Comparison of ENCODE assay signal across 8 mouse cellular contexts in genomic region chr17:24207768-24208640, GRCm38 (mm10). TPM values are rescaled to one million over a fixed set of nuclear protein-coding genes. Genes with fewer than 3 reads are reported as not detected.
DNase-seq lines count a peak whose midpoint lies in the region; ATAC-seq and TF ChIP-seq lines count a peak whose summit lies in the region.

No protein-coding gene starts in this region.

- peaks cover 46% of the 10 kb centered on the region for H3K4me1 ChIP-seq in liver, adult 2 months (ENCODE audit: control insufficient read depth, insufficient read depth, low read length)
- H3K4me1 ChIP-seq in forebrain, embryonic 13.5 days: peaks cover 85% of the 10 kb centered on the region
- peaks cover 20% of the 10 kb centered on the region for H3K4me1 ChIP-seq in intestine, postnatal 0 days (replicated peaks; ENCODE audit: control insufficient read depth, insufficient read depth, low read length)
- peaks cover 91% of the 10 kb centered on the region for H3K4me1 ChIP-seq in neural tube, embryonic 13.5 days (replicated peaks)

- H3K4me2 ChIP-seq in forebrain, embryonic 13.5 days: peak overlapping the region; percentile 94
- peak overlapping the region; percentile 67 for H3K4me2 ChIP-seq in intestine, postnatal 0 days (replicated peaks; ENCODE audit: low read depth)
- peak overlapping the region; percentile 95 for H3K4me2 ChIP-seq in neural tube, embryonic 13.5 days

- no peaks in the 10 kb centered on the region for H3K36me3 ChIP-seq in liver, adult 2 months (ENCODE audit: control insufficient read depth, insufficient read depth, low read length)
- no peaks in the 10 kb centered on the region for H3K36me3 ChIP-seq in forebrain, embryonic 13.5 days (ENCODE audit: poor library complexity, severe bottlenecking)
- H3K36me3 ChIP-seq in intestine, postnatal 0 days (ENCODE audit: control insufficient read depth, insufficient read depth): no peaks in the 10 kb centered on the region; the same call in 1 of the 2 replicates
- no peaks in the 10 kb centered on the region for H3K36me3 ChIP-seq in neural tube, embryonic 13.5 days

- no peak for ATAC-seq in forebrain, embryonic 13.5 days
- ATAC-seq in intestine, postnatal 0 days: no peak
- no peak for ATAC-seq in neural tube, embryonic 13.5 days (ENCODE audit: low read depth)
- ATAC-seq in inflammation-experienced regulatory T-cells, adult 6 months: no peak

- 86% methylated on average over 34 of the region's 34 CpGs for WGBS in liver, adult 2 months
- 57% methylated on average over 34 of the region's 34 CpGs for WGBS in forebrain, embryonic 13.5 days
- 70% methylated on average over 34 of the region's 34 CpGs for WGBS in intestine, postnatal 0 days
- 42% methylated on average over 34 of the region's 34 CpGs for WGBS in neural tube, embryonic 13.5 days

- intact Hi-C loops in left cerebral cortex, postnatal 36 days (cut with DNase I): loop anchor here (2.0 to 5.0 kb wide), 2 partner anchors 39 to 144 kb away; partner anchors contain the start of genes Abca17, Abca3 and Atp6v0c

- peak overlapping the region; percentile 70; the same call in 1 of the 2 replicates for H3K4me3 ChIP-seq in liver, adult 2 months (ENCODE audit: insufficient read depth, low read depth, low read length)
- H3K4me3 ChIP-seq in forebrain, embryonic 13.5 days: peak overlapping the region; percentile 51
- no peak overlapping the region; the same call in 1 of the 2 replicates for H3K4me3 ChIP-seq in intestine, postnatal 0 days (ENCODE audit: low read depth, low read length)
- H3K4me3 ChIP-seq in neural tube, embryonic 13.5 days: peak overlapping the region; percentile 75

- no peaks in the 10 kb centered on the region for H3K27me3 ChIP-seq in liver, adult 2 months (ENCODE audit: control insufficient read depth, insufficient read depth, low read length)
- H3K27me3 ChIP-seq in forebrain, embryonic 13.5 days: peaks cover 33% of the 10 kb centered on the region
- H3K27me3 ChIP-seq in intestine, postnatal 0 days (replicated peaks; ENCODE audit: control insufficient read depth, insufficient read depth, low read length): peaks cover 14% of the 10 kb centered on the region; the same call in 1 of the 2 replicates
- peaks cover 25% of the 10 kb centered on the region for H3K27me3 ChIP-seq in neural tube, embryonic 13.5 days

- 0 out of 2 replicates have a peak, but pooled peaks have one; percentile 0 for TF ChIP-seq POLR2A in liver, adult 2 months (IDR thresholded peaks at IDR 0.05; ENCODE audit: extremely low read depth, insufficient read depth, low read length)

- H3K79me2 ChIP-seq in liver, adult 2 months (ENCODE audit: control insufficient read depth, insufficient read depth, low read length): peaks cover 16% of the 10 kb centered on the region; the same call in 1 of the 2 replicates

- H3K9ac ChIP-seq in liver, adult 2 months (ENCODE audit: low read depth, low read length): peak overlapping the region; percentile 83
- peak overlapping the region; percentile 82; the same call in 1 of the 2 replicates for H3K9ac ChIP-seq in forebrain, embryonic 13.5 days
- H3K9ac ChIP-seq in intestine, postnatal 0 days (ENCODE audit: low read depth, low read length): no peak overlapping the region
- peak overlapping the region; percentile 87 for H3K9ac ChIP-seq in neural tube, embryonic 13.5 days

- H3K27ac ChIP-seq in liver, adult 2 months (replicated peaks; ENCODE audit: insufficient read depth, low read depth, low read length): peak overlapping the region; percentile 90
- no peak overlapping the region for H3K27ac ChIP-seq in forebrain, embryonic 13.5 days
- H3K27ac ChIP-seq in intestine, postnatal 0 days (ENCODE audit: low read depth, low read length): no peak overlapping the region
- H3K27ac ChIP-seq in neural tube, embryonic 13.5 days (replicated peaks): peak overlapping the region; percentile 89

- H3K9me3 ChIP-seq in forebrain, embryonic 13.5 days (replicated peaks): no peaks in the 10 kb centered on the region
- H3K9me3 ChIP-seq in intestine, postnatal 0 days (ENCODE audit: control insufficient read depth): no peaks in the 10 kb centered on the region
- H3K9me3 ChIP-seq in neural tube, embryonic 13.5 days: no peaks in the 10 kb centered on the region

- no peak for TF ChIP-seq CTCF in liver, adult 2 months (IDR thresholded peaks at IDR 0.05; ENCODE audit: low read depth, low read length)
- TF ChIP-seq CTCF in intestine, postnatal 0 days (IDR thresholded peaks at IDR 0.05; ENCODE audit: low read depth): no peak

- DNase-seq in liver, adult 2 months (ENCODE audit: extremely low read depth, low read depth, low spot score): no peak
- no peak for DNase-seq in liver
- no peak for DNase-seq in ovary, postnatal 36 days (ENCODE audit: low spot score)
- DNase-seq in left cerebral cortex, postnatal 36 days (ENCODE audit: low spot score in 2 of 2): no peak

RNA-seq across cellular contexts. Expression of gene Ntn3, which starts 1.3 kb away (rescaled TPM):
- 2.3 and 2.8 TPM in 2 replicates for total RNA-seq in liver, adult 2 months (2014; rRNA removed)
- 7.4 and 7.8 TPM in 2 replicates for polyA plus RNA-seq in liver, adult 2 months (2012; rRNA removed)
- 2.4 and 2.9 TPM in 2 replicates for polyA plus RNA-seq in forebrain, embryonic 13.5 days (2015; fragmentation: Nextera tagmentation; extraction: Ambion mirVana)
- polyA plus RNA-seq in intestine, postnatal 0 days (2015; fragmentation: Nextera tagmentation; extraction: Ambion mirVana): 2.0 and 2.1 TPM in 2 replicates
- 5.9 TPM in 2 replicates for polyA plus RNA-seq in neural tube, embryonic 13.5 days (2015; fragmentation: Nextera tagmentation; extraction: Ambion mirVana)
- total RNA-seq in left cerebral cortex, postnatal 36 days (2021): 10 to 100 TPM; 10.0 to 10.4 TPM
- polyA plus RNA-seq in inflammation-experienced regulatory T-cells, adult 6 months (2017; shearing (Covaris generic)): not detected

RNA-seq across cellular contexts. Expression of gene Tbc1d24, which starts 2.6 kb away (rescaled TPM):
- 13.3 and 22.2 TPM in 2 replicates for total RNA-seq in liver, adult 2 months (2014; rRNA removed)
- polyA plus RNA-seq in liver, adult 2 months (2012; rRNA removed): 23.6 and 31.5 TPM in 2 replicates
- polyA plus RNA-seq in forebrain, embryonic 13.5 days (2015; fragmentation: Nextera tagmentation; extraction: Ambion mirVana): 10.6 and 12.2 TPM in 2 replicates
- 3.1 and 3.4 TPM in 2 replicates for polyA plus RNA-seq in intestine, postnatal 0 days (2015; fragmentation: Nextera tagmentation; extraction: Ambion mirVana)
- 17.8 and 22.0 TPM in 2 replicates for polyA plus RNA-seq in neural tube, embryonic 13.5 days (2015; fragmentation: Nextera tagmentation; extraction: Ambion mirVana)
- 10 to 100 TPM; 64.4 to 65.5 TPM for total RNA-seq in left cerebral cortex, postnatal 36 days (2021)
- 1 to 10 TPM in 2 of 3 experiments, under 1 TPM in 1; 0.66 to 1.4 (median 1.0) TPM for polyA plus RNA-seq in inflammation-experienced regulatory T-cells, adult 6 months (2017; shearing (Covaris generic))

RNA-seq across cellular contexts. Expression of gene Tedc2, which starts 12.6 kb away (rescaled TPM):
- 44.1 and 53.2 TPM in 2 replicates for total RNA-seq in liver, adult 2 months (2014; rRNA removed)
- 61.4 and 78.0 TPM in 2 replicates for polyA plus RNA-seq in liver, adult 2 months (2012; rRNA removed)
- 14.8 and 15.4 TPM in 2 replicates for polyA plus RNA-seq in forebrain, embryonic 13.5 days (2015; fragmentation: Nextera tagmentation; extraction: Ambion mirVana)
- 6.8 and 7.3 TPM in 2 replicates for polyA plus RNA-seq in intestine, postnatal 0 days (2015; fragmentation: Nextera tagmentation; extraction: Ambion mirVana)
- polyA plus RNA-seq in neural tube, embryonic 13.5 days (2015; fragmentation: Nextera tagmentation; extraction: Ambion mirVana): 11.9 and 12.6 TPM in 2 replicates
- 10 to 100 TPM in 1 of 2 experiments, 1 to 10 TPM in 1; 9.4 to 14.2 TPM for total RNA-seq in left cerebral cortex, postnatal 36 days (2021)
- polyA plus RNA-seq in inflammation-experienced regulatory T-cells, adult 6 months (2017; shearing (Covaris generic)): 1 to 10 TPM; 7.2 to 9.5 (median 9.1) TPM

RNA-seq across cellular contexts. Expression of gene Atp6v0c, which starts 38.5 kb away (rescaled TPM):
- total RNA-seq in liver, adult 2 months (2014; rRNA removed): 40.0 and 68.4 TPM in 2 replicates
- polyA plus RNA-seq in liver, adult 2 months (2012; rRNA removed): 625 and 644 TPM in 2 replicates
- 602 and 648 TPM in 2 replicates for polyA plus RNA-seq in forebrain, embryonic 13.5 days (2015; fragmentation: Nextera tagmentation; extraction: Ambion mirVana)
- polyA plus RNA-seq in intestine, postnatal 0 days (2015; fragmentation: Nextera tagmentation; extraction: Ambion mirVana): 1,362 and 1,364 TPM in 2 replicates
- 947 and 1,089 TPM in 2 replicates for polyA plus RNA-seq in neural tube, embryonic 13.5 days (2015; fragmentation: Nextera tagmentation; extraction: Ambion mirVana)
- total RNA-seq in left cerebral cortex, postnatal 36 days (2021): 1,000 to 10,000 TPM; 1,241 to 1,448 TPM
- 100 to 1,000 TPM; 164 to 208 (median 177) TPM for polyA plus RNA-seq in inflammation-experienced regulatory T-cells, adult 6 months (2017; shearing (Covaris generic))

RNA-seq across cellular contexts. Expression of gene Ccnf, which starts 43.3 kb away (rescaled TPM):
- total RNA-seq in liver, adult 2 months (2014; rRNA removed): 3.0 and 3.5 TPM in 2 replicates
- 5.5 and 6.5 TPM in 2 replicates for polyA plus RNA-seq in liver, adult 2 months (2012; rRNA removed)
- 60.2 and 66.1 TPM in 2 replicates for polyA plus RNA-seq in forebrain, embryonic 13.5 days (2015; fragmentation: Nextera tagmentation; extraction: Ambion mirVana)
- polyA plus RNA-seq in intestine, postnatal 0 days (2015; fragmentation: Nextera tagmentation; extraction: Ambion mirVana): 7.8 and 8.6 TPM in 2 replicates
- 14.5 and 20.9 TPM in 2 replicates for polyA plus RNA-seq in neural tube, embryonic 13.5 days (2015; fragmentation: Nextera tagmentation; extraction: Ambion mirVana)
- 1 to 10 TPM; 4.9 to 5.4 TPM for total RNA-seq in left cerebral cortex, postnatal 36 days (2021)
- polyA plus RNA-seq in inflammation-experienced regulatory T-cells, adult 6 months (2017; shearing (Covaris generic)): 10 to 100 TPM in 1 of 3 experiments, 1 to 10 TPM in 2; 3.4 to 43.6 (median 6.3) TPM

Comparison
In these comparisons a context has a peak if more than half of its experiments do, and no peak if none do; other contexts are left out.
1. H3K27ac ChIP-seq: peak in liver, adult 2 months (single experiment) and neural tube, embryonic 13.5 days (single experiment); none in forebrain, embryonic 13.5 days (single experiment) and intestine, postnatal 0 days (single experiment).
2. Peak in every context shown above with its lines, with median percentiles within 50 percentile points of each other: H3K4me2 ChIP-seq.